Mouse (Mus musculus) liver, postnatal 0 days (tissue): ENCODE data around the gene Birc5.

Experiments used
- CTCF ChIP-seq: sonication (generic); IDR thresholded peaks from 2 replicates; pipeline ENCODE4 v1.5.1; 2016; ENCODE audit warnings: antibody characterized with exemption, low read depth
- EP300 ChIP-seq: IDR thresholded peaks from 2 replicates; pipeline ENCODE4 v1.6.1; 2016; ENCODE audit warnings: antibody characterized with exemption, low read depth, mild to moderate bottlenecking

- no peak for TF ChIP-seq EP300
- no peak for TF ChIP-seq CTCF
These were observed 6.3 kb downstream of the Birc5 start for GRCm38 (mm10) chr11:117855360-117855759.
